Mouse (Mus musculus): ENCODE results near the gene Gm20835.
"Not testable (repeated sequence)": the region's sequence is repeated elsewhere in the genome, so short reads cannot be mapped to it uniquely, and the experiment has no call there.

Gm20835 gene

DNA sequence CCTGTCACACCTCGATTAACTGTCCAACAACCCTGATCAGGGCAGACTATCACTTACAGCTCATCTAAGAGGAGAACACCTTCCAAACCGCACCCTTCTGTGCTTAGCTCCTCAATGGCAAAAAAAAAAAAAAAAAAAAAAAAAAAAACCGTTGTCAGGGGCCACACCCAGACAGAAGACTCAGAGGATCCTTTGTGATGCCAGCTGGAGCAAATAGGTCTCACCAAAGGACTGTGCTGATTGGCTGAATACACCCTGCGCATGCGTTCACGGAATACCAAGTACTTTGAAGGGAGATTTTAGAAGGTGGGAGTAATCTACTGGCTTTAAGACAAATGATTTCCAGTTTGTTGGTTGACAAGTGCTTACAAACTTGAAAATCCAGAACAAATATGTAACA is at the start of gene Gm20835:
Gene Gm20835, minus strand, starts transcription at position 101 of the 400 bp plus-strand sequence.
- not testable (repeated sequence) for DNase-seq (ENCODE audit: low read depth)

All from induced T-regulatory cell, adult 2 months (primary cell).